Mouse (Mus musculus) kidney, adult 2 months (tissue): ENCODE measurements at regions not wholly inside any gene's neighbourhood (a gene's known extent, or its start where the extent isn't known, plus 50 kb on each side); places are given as distances from the start of the nearest gene placed in this dataset.

Experiments
- CTCF ChIP-seq: fragments of 200-500 bp; conservative IDR thresholded peaks from 2 replicates; pipeline ENCODE4 v1.5.1; 2011; ENCODE audit warnings: low read depth, mild to moderate bottlenecking, control low read depth, low read length, moderate library complexity, mixed read lengths; ENCODE audit not compliant: insufficient read depth, insufficient read length
- POLR2A ChIP-seq: fragments of 200-500 bp; IDR thresholded peaks from one replicate; pipeline ENCODE4 v1.6.1; 2011; ENCODE audit warnings: low read depth, low read length, control low read depth

GRCm38 (mm10) chr3:41238046-41238445, 155.2 kb upstream of the Pgrmc2 start:
- TF ChIP-seq POLR2A (no peak), CTCF (no peak)
